ENCODE assay signal across 25 mouse cellular contexts in genomic region chr2:138232247-138232646, GRCm38 (mm10). TPM values are rescaled to one million over a fixed set of nuclear protein-coding genes. Genes with fewer than 3 reads are reported as not detected.
DNase-seq lines count a peak whose midpoint lies in the region; ATAC-seq lines count a peak whose summit lies in the region.
"Had no signal": no experiment of that assay in that cellular context is flagged by ENCODE, and none has a peak within 500 bp of the region (broad histone marks: within the 10 kb centered on the region; RNA-seq: fewer than 3 reads in every experiment).

No protein-coding gene starts in this region.

- WGBS in heart, embryonic 14.5 days: 19% methylated on average over 5 of the region's 5 CpGs

- H3K4me1 ChIP-seq in heart, embryonic 14.5 days (ENCODE audit: control insufficient read depth in 2 of 2, insufficient read depth in 2 of 2, low read length in 2 of 2): peaks cover 3 to 14% of the 10 kb centered on the region in 2 experiments; a peak in 3 of 4 replicates
- H3K4me1 ChIP-seq: embryonic facial prominence, embryonic 12.5 days; forebrain, embryonic 12.5 days; hindbrain, embryonic 12.5 days had no signal

- H3K4me3 ChIP-seq in heart, embryonic 14.5 days (ENCODE audit: control insufficient read depth in 1 of 2, insufficient read depth in 1 of 2, low read depth in 1 of 2, low read length in 2 of 2): no peak overlapping the region
- H3K4me3 ChIP-seq: embryonic facial prominence, embryonic 12.5 days; forebrain, embryonic 12.5 days; gastrocnemius, adult 2 months; hindbrain, embryonic 12.5 days had no signal

- peak overlapping the region; percentile 6 for H3K4me2 ChIP-seq in heart, embryonic 14.5 days (ENCODE audit: low read length)
- H3K4me2 ChIP-seq: embryonic facial prominence, embryonic 12.5 days; forebrain, embryonic 12.5 days; hindbrain, embryonic 12.5 days had no signal

- H3K9me3 ChIP-seq in heart, embryonic 14.5 days (ENCODE audit: control insufficient read depth, low read length): no peaks in the 10 kb centered on the region
- H3K9me3 ChIP-seq: embryonic facial prominence, embryonic 12.5 days; forebrain, embryonic 12.5 days; hindbrain, embryonic 12.5 days had no signal

- peak overlapping the region in 1 of 2 experiments; percentile 33; a peak in 1 of 4 replicates for H3K27ac ChIP-seq in heart, embryonic 14.5 days (replicated peaks in 1 of 2; ENCODE audit: control insufficient read depth in 1 of 2, insufficient read depth in 1 of 2, low read depth in 2 of 2, low read length in 2 of 2)
- H3K27ac ChIP-seq: embryonic facial prominence, embryonic 12.5 days; forebrain, embryonic 12.5 days; gastrocnemius, adult 2 months; hindbrain, embryonic 12.5 days had no signal

- H3K36me3 ChIP-seq in heart, embryonic 14.5 days (ENCODE audit: control insufficient read depth, insufficient read depth, low read length): no peaks in the 10 kb centered on the region
- H3K36me3 ChIP-seq: embryonic facial prominence, embryonic 12.5 days; forebrain, embryonic 12.5 days; G1E; hindbrain, embryonic 12.5 days had no signal

- no peak overlapping the region for H3K9ac ChIP-seq in heart, embryonic 14.5 days (ENCODE audit: low read length)
- H3K9ac ChIP-seq: embryonic facial prominence, embryonic 12.5 days; forebrain, embryonic 12.5 days; hindbrain, embryonic 12.5 days had no signal

- no peaks in the 10 kb centered on the region for H3K27me3 ChIP-seq in heart, embryonic 14.5 days (ENCODE audit: control insufficient read depth, insufficient read depth, low read length)
- H3K27me3 ChIP-seq: embryonic facial prominence, embryonic 12.5 days; forebrain, embryonic 12.5 days; hindbrain, embryonic 12.5 days had no signal

- DNase-seq in frontal cortex, postnatal 36 days (ENCODE audit: low spot score in 2 of 2): no peak
- DNase-seq in heart, adult 18-20 months: no peak
- DNase-seq in urinary bladder, postnatal 14 days (ENCODE audit: low spot score): peak; percentile 57
- no peak for DNase-seq in urinary bladder, postnatal 4 days (ENCODE audit: low spot score in 2 of 2)
- DNase-seq in adrenal gland, postnatal 14 days: no peak
- DNase-seq: adrenal gland, postnatal 10 days; B cell, adult 2 months; cerebellum, adult 11-12 months; cerebellum, adult 9-10 months; cerebellum, postnatal 25 days; gastrocnemius, adult 2 months; gastrocnemius, postnatal 25 days; heart, postnatal 4 days; kidney, adult 8-10 months had no signal

- peak; percentile 27; the same call in 1 of the 2 replicates for ATAC-seq in frontal cortex, adult (ENCODE audit: low TSS enrichment)
- ATAC-seq in heart, embryonic 14.5 days (ENCODE audit: insufficient number of reproducible peaks, insufficient read depth, low FRiP score, low read depth): no peak
- ATAC-seq: CD4-positive, CD25-positive, alpha-beta regulatory T cell, adult 4 months; forebrain, embryonic 16.5 days; hindbrain, embryonic 16.5 days; inflammation-experienced regulatory T-cells, adult 6 months; intestine, postnatal 0 days had no signal

RNA-seq across cellular contexts. Expression of gene Btbd3, which starts 24.1 kb away (rescaled TPM):
- polyA plus RNA-seq in heart, embryonic 14.5 days (2014; fragmentation: Nextera tagmentation; extraction: Ambion mirVana): 13.3 and 14.2 TPM in 2 replicates
- 10 to 100 TPM; 14.6 to 15.9 TPM for total RNA-seq in heart, adult 18-20 months (2021)
- total RNA-seq in adrenal gland, postnatal 14 days (2021): 28.1 and 32.5 TPM in 2 replicates
- polyA plus RNA-seq: CD4-positive, CD25-positive, alpha-beta regulatory T cell, adult 4 months; G1E; inflammation-experienced regulatory T-cells, adult 6 months had no signal
